Mouse (Mus musculus): Measurements from ENCODE around the gene Tmem145. TPM values are rescaled to one million over a fixed set of nuclear protein-coding genes. Genes with fewer than 3 reads are reported as not detected.
A peak's percentile ranks its signal among the peaks of the same experiment; 100 is the strongest.

Gene Tmem145
- total RNA-seq, 2 experiments from 2014 or later: not detected

GRCm38 (mm10) chr7:25275555-25276298 is 30.2 kb upstream of the Tmem145 start:
- DNase-seq: no peak

GRCm38 (mm10) chr7:25277405-25277804 is 28.5 kb upstream of the Tmem145 start:
- no peak for DNase-seq

GRCm38 (mm10) chr7:25277998-25278340 is 27.9 kb upstream of the Tmem145 start:
- no peak for DNase-seq

- peak; percentile 70 for DNase-seq
Measured at GRCm38 (mm10) chr7:25278341-25279075, 27.4 kb upstream of the Tmem145 start.

GRCm38 (mm10) chr7:25279076-25279860 is 26.6 kb upstream of the Tmem145 start:
- peak; percentile 88 for DNase-seq

GRCm38 (mm10) chr7:25279861-25280791 is 25.8 kb upstream of the Tmem145 start:
- peak; percentile 59 for DNase-seq

GRCm38 (mm10) chr7:25281166-25281733 is 24.7 kb upstream of the Tmem145 start:
- no peak for DNase-seq

GRCm38 (mm10) chr7:25281734-25282601 is 23.9 kb upstream of the Tmem145 start:
- peak; percentile 99 for DNase-seq

- no peak for DNase-seq
Measured at GRCm38 (mm10) chr7:25282731-25283211, 23.1 kb upstream of the Tmem145 start.

GRCm38 (mm10) chr7:25283637-25284036 is 22.3 kb upstream of the Tmem145 start:
- no peak for DNase-seq

GRCm38 (mm10) chr7:25284171-25284570 is 21.7 kb upstream of the Tmem145 start:
- no peak for DNase-seq

- DNase-seq: no peak
Measured at GRCm38 (mm10) chr7:25284766-25285165, 21.1 kb upstream of the Tmem145 start.

- DNase-seq: no peak
Measured at GRCm38 (mm10) chr7:25285511-25286238, 20.2 kb upstream of the Tmem145 start.

GRCm38 (mm10) chr7:25286989-25287388 is 18.9 kb upstream of the Tmem145 start:
- DNase-seq: no peak

GRCm38 (mm10) chr7:25288011-25288410 is 17.9 kb upstream of the Tmem145 start:
- DNase-seq: no peak

- no peak for DNase-seq
Measured at GRCm38 (mm10) chr7:25288721-25289120, 17.2 kb upstream of the Tmem145 start.

GRCm38 (mm10) chr7:25289925-25290324 is 16.0 kb upstream of the Tmem145 start:
- no peak for DNase-seq

- DNase-seq: no peak
Measured at GRCm38 (mm10) chr7:25290463-25290862, 15.4 kb upstream of the Tmem145 start.

GRCm38 (mm10) chr7:25290911-25291310 is 15.0 kb upstream of the Tmem145 start:
- DNase-seq: peak; percentile 61

Data from gastrocnemius, postnatal 10 days (tissue).